Mouse (Mus musculus): ENCODE measurements around the gene Kcnk1. TPM values are rescaled to one million over a fixed set of nuclear protein-coding genes. Genes with fewer than 3 reads are reported as not detected.

Kcnk1 gene
- polyA plus RNA-seq, 1 experiment from 2014 or later, result 36.7 TPM

- H3K4me3 ChIP-seq (ENCODE audit: low read depth, low read length), result no peak overlapping the region
- no peak overlapping the region for H3K9ac ChIP-seq (ENCODE audit: low read depth, low read length)
- 53% methylated on average over 3 of the region's 3 CpGs for WGBS
- no peaks in the 10 kb centered on the region for H3K4me1 ChIP-seq (replicated peaks; ENCODE audit: control insufficient read depth, insufficient read depth, low read length)
- no peak for ATAC-seq
- H3K9me3 ChIP-seq (ENCODE audit: control insufficient read depth), result no peaks in the 10 kb centered on the region
- no peaks in the 10 kb centered on the region for H3K27me3 ChIP-seq (replicated peaks; ENCODE audit: control insufficient read depth, insufficient read depth, low read length)
- TF ChIP-seq CTCF (IDR thresholded peaks at IDR 0.05; ENCODE audit: low read depth), result no peak
- no peak overlapping the region for H3K4me2 ChIP-seq (replicated peaks; ENCODE audit: low read depth)
- no peak overlapping the region for H3K27ac ChIP-seq (ENCODE audit: low read depth, low read length)
- no peaks in the 10 kb centered on the region for H3K36me3 ChIP-seq (ENCODE audit: control insufficient read depth, insufficient read depth)
These were observed 23.6 kb upstream of the Kcnk1 start for GRCm38 (mm10) chr8:125971336-125971735.

DNA sequence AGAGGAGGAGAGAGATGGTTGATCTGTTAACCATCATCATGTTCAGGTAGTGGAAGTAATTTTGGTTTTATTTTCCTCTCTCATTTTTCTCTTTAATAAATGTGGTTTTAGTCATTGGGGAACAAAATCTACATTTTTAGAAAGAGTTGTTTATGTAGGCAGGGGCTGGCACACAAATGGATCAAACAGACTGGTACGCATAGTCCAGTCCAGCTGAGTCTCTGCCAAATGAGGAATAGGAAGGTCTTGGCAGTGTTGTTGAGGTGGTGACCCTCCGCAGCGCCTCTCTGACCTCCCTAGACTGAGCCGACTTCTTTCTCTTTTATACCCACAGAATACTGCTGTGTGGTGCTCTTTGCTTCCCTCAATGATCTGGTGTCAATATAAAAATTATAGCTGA, 19.0 kb upstream of the Kcnk1 start:
- TF ChIP-seq CTCF (IDR thresholded peaks at IDR 0.05; ENCODE audit: low read depth), result no peak
- H3K9ac ChIP-seq (ENCODE audit: low read depth, low read length), result no peak overlapping the region
- no peaks in the 10 kb centered on the region for H3K27me3 ChIP-seq (replicated peaks; ENCODE audit: control insufficient read depth, insufficient read depth, low read length)
- H3K4me2 ChIP-seq (replicated peaks; ENCODE audit: low read depth), result no peak overlapping the region
- no peaks in the 10 kb centered on the region for H3K9me3 ChIP-seq (ENCODE audit: control insufficient read depth)
- ATAC-seq, result no peak
- H3K4me3 ChIP-seq (ENCODE audit: low read depth, low read length), result no peak overlapping the region
- H3K27ac ChIP-seq (ENCODE audit: low read depth, low read length), result no peak overlapping the region
- H3K36me3 ChIP-seq (ENCODE audit: control insufficient read depth, insufficient read depth), result no peaks in the 10 kb centered on the region
- no peaks in the 10 kb centered on the region for H3K4me1 ChIP-seq (replicated peaks; ENCODE audit: control insufficient read depth, insufficient read depth, low read length)
- 83% methylated on average over 4 of the region's 4 CpGs for WGBS

- H3K9me3 ChIP-seq (ENCODE audit: control insufficient read depth), result no peaks in the 10 kb centered on the region
- no peak for TF ChIP-seq CTCF (IDR thresholded peaks at IDR 0.05; ENCODE audit: low read depth)
- WGBS, result 33% methylated on average over 6 of the region's 6 CpGs
- H3K36me3 ChIP-seq (ENCODE audit: control insufficient read depth, insufficient read depth), result no peaks in the 10 kb centered on the region
- H3K4me3 ChIP-seq (ENCODE audit: low read depth, low read length), result no peak overlapping the region
- H3K9ac ChIP-seq (ENCODE audit: low read depth, low read length), result no peak overlapping the region
- ATAC-seq, result no peak
- H3K27me3 ChIP-seq (replicated peaks; ENCODE audit: control insufficient read depth, insufficient read depth, low read length), result no peaks in the 10 kb centered on the region
- H3K27ac ChIP-seq (ENCODE audit: low read depth, low read length), result no peak overlapping the region
- no peaks in the 10 kb centered on the region for H3K4me1 ChIP-seq (replicated peaks; ENCODE audit: control insufficient read depth, insufficient read depth, low read length)
- no peak overlapping the region for H3K4me2 ChIP-seq (replicated peaks; ENCODE audit: low read depth)
These were observed 14.1 kb upstream of the Kcnk1 start for GRCm38 (mm10) chr8:125980826-125981225.

DNA sequence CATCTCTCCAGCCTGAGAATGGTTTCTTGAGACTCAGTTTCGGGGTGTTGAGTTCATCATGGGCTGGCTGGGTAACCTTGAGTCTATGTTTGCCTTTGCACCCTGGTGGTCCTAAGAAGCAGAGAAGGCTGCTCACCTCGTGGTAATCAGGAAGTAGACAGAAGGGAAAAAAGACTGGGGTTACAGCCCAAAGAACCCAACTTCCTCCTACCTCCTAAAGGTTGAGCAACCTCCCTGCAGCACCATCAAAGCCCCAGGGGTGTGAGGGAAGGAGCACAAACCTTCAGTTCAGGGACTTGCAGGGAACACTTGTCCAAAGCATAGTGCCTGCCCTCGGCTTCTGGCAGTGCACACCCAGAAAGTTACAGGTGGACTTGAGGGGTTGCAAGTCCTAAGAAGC, 11.5 kb upstream of the Kcnk1 start:
- H3K4me3 ChIP-seq (ENCODE audit: low read depth, low read length), result no peak overlapping the region
- no peaks in the 10 kb centered on the region for H3K4me1 ChIP-seq (replicated peaks; ENCODE audit: control insufficient read depth, insufficient read depth, low read length)
- no peaks in the 10 kb centered on the region for H3K9me3 ChIP-seq (ENCODE audit: control insufficient read depth)
- no peak overlapping the region for H3K4me2 ChIP-seq (replicated peaks; ENCODE audit: low read depth)
- no peak overlapping the region for H3K9ac ChIP-seq (ENCODE audit: low read depth, low read length)
- no peaks in the 10 kb centered on the region for H3K36me3 ChIP-seq (ENCODE audit: control insufficient read depth, insufficient read depth)
- no peak overlapping the region for H3K27ac ChIP-seq (ENCODE audit: low read depth, low read length)
- 62% methylated on average over 3 of the region's 3 CpGs for WGBS
- TF ChIP-seq CTCF (IDR thresholded peaks at IDR 0.05; ENCODE audit: low read depth), result no peak
- H3K27me3 ChIP-seq (replicated peaks; ENCODE audit: control insufficient read depth, insufficient read depth, low read length), result no peaks in the 10 kb centered on the region
- no peak for ATAC-seq

DNA sequence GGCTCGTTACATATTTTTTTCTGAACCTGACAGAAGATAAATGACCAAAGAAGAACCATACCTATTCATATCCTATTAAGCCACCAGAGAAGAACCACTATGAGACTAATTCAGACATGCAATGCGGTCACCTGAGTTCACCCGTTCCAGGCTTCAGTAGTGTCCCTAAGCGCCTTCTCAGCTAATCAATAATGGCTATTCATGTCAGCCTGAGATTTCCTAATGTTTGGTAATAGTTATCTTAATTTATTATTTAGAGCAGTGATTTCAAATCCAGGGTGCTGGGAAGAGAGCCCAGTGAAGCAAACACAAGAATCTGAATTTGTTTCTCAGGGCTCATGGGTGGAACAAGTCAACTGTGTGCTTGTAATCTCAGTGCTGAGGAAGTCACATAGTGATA, 10.8 kb upstream of the Kcnk1 start:
- 88% methylated on average over 4 of the region's 4 CpGs for WGBS
- H3K27ac ChIP-seq (ENCODE audit: low read depth, low read length), result no peak overlapping the region

GRCm38 (mm10) chr8:125985364-125985763, 9.6 kb upstream of the Kcnk1 start:
- ATAC-seq, result no peak
- no peaks in the 10 kb centered on the region for H3K9me3 ChIP-seq (ENCODE audit: control insufficient read depth)
- WGBS, result 93% methylated on average over 2 of the region's 2 CpGs
- H3K36me3 ChIP-seq (ENCODE audit: control insufficient read depth, insufficient read depth), result no peaks in the 10 kb centered on the region
- TF ChIP-seq CTCF (IDR thresholded peaks at IDR 0.05; ENCODE audit: low read depth), result no peak
- H3K27ac ChIP-seq (ENCODE audit: low read depth, low read length), result no peak overlapping the region
- no peak overlapping the region for H3K9ac ChIP-seq (ENCODE audit: low read depth, low read length)
- H3K4me1 ChIP-seq (replicated peaks; ENCODE audit: control insufficient read depth, insufficient read depth, low read length), result no peaks in the 10 kb centered on the region
- no peak overlapping the region for H3K4me2 ChIP-seq (replicated peaks; ENCODE audit: low read depth)
- H3K4me3 ChIP-seq (ENCODE audit: low read depth, low read length), result no peak overlapping the region
- no peaks in the 10 kb centered on the region for H3K27me3 ChIP-seq (replicated peaks; ENCODE audit: control insufficient read depth, insufficient read depth, low read length)

More for the DNA sequence above, 10.8 kb upstream of the Kcnk1 start:
- H3K9me3 ChIP-seq (ENCODE audit: control insufficient read depth), result no peaks in the 10 kb centered on the region
- no peaks in the 10 kb centered on the region for H3K4me1 ChIP-seq (replicated peaks; ENCODE audit: control insufficient read depth, insufficient read depth, low read length)
- H3K36me3 ChIP-seq (ENCODE audit: control insufficient read depth, insufficient read depth), result no peaks in the 10 kb centered on the region
- no peaks in the 10 kb centered on the region for H3K27me3 ChIP-seq (replicated peaks; ENCODE audit: control insufficient read depth, insufficient read depth, low read length)
- no peak for TF ChIP-seq CTCF (IDR thresholded peaks at IDR 0.05; ENCODE audit: low read depth)
- H3K9ac ChIP-seq (ENCODE audit: low read depth, low read length), result no peak overlapping the region
- no peak for ATAC-seq
- no peak overlapping the region for H3K4me2 ChIP-seq (replicated peaks; ENCODE audit: low read depth)
- H3K4me3 ChIP-seq (ENCODE audit: low read depth, low read length), result no peak overlapping the region

- no peak for ATAC-seq
These were observed 7.9 kb upstream of the Kcnk1 start for GRCm38 (mm10) chr8:125986999-125987589.

More at GRCm38 (mm10) chr8:125986999-125987589, 7.9 kb upstream of the Kcnk1 start:
- Histone ChIP-seq H3K4me1 (replicated peaks; ENCODE audit: control insufficient read depth, insufficient read depth, low read length) (no peaks in the 10 kb centered on the region), H3K27me3 (replicated peaks; ENCODE audit: control insufficient read depth, insufficient read depth, low read length) (no peaks in the 10 kb centered on the region), H3K27ac (ENCODE audit: low read depth, low read length) (no peak overlapping the region), H3K4me3 (ENCODE audit: low read depth, low read length) (no peak overlapping the region), H3K9me3 (ENCODE audit: control insufficient read depth) (no peaks in the 10 kb centered on the region), H3K36me3 (ENCODE audit: control insufficient read depth, insufficient read depth) (no peaks in the 10 kb centered on the region), H3K4me2 (replicated peaks; ENCODE audit: low read depth) (no peak overlapping the region), H3K9ac (ENCODE audit: low read depth, low read length) (no peak overlapping the region)
- WGBS, result 63% methylated on average over 6 of the region's 6 CpGs
- TF ChIP-seq CTCF (IDR thresholded peaks at IDR 0.05; ENCODE audit: low read depth), result no peak
